20 mouse cellular contexts compared by ENCODE assay signal in the genomic region with DNA sequence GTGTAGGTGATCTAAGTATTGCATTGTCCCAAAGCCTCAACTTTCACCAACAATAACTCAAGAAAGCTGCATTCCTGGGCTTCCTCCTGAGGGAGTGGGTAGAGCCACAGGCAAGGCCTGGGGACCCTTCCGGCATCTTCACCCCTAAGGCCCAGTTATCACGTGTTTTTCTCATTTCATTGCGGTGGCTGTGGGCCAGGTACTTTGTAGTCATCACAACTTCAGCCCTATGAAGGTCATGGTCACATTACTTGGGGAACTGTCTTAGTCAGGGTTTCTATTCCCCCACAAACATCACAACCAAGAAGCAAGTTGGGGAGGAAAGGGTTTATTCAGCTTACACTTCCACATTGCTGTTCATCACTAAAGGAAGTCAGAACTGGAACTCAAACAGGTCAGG. TPM values are rescaled to one million over a fixed set of nuclear protein-coding genes. Genes with fewer than 3 reads are reported as not detected.
"Had no signal": no experiment of that assay in that cellular context is flagged by ENCODE, and none has a peak within 500 bp of the region (broad histone marks: within the 10 kb centered on the region; RNA-seq: fewer than 3 reads in every experiment).

No protein-coding gene starts in this region.

- H3K27me3 ChIP-seq: midbrain, embryonic 13.5 days; midbrain, embryonic 15.5 days; neural tube, embryonic 12.5 days; stomach, embryonic 15.5 days had no signal

- DNase-seq: lung, adult 18-20 months; lung, embryonic 14.5 days; lung, postnatal 10 days; right cerebral cortex, postnatal 14 days; thymus, adult 2 months; thymus, postnatal 25 days; thymus, postnatal 4 days had no signal

- ATAC-seq: midbrain, embryonic 13.5 days; midbrain, embryonic 15.5 days had no signal

- H3K4me2 ChIP-seq: lung, embryonic 14.5 days; midbrain, embryonic 11.5 days; midbrain, embryonic 13.5 days; midbrain, embryonic 15.5 days; neural tube, embryonic 12.5 days; stomach, embryonic 15.5 days had no signal

- H3K9me3 ChIP-seq: midbrain, embryonic 13.5 days; midbrain, embryonic 15.5 days; neural tube, embryonic 12.5 days; stomach, embryonic 15.5 days had no signal

- H3K27ac ChIP-seq: macrophage; midbrain, embryonic 13.5 days; midbrain, embryonic 15.5 days; neural tube, embryonic 12.5 days; stomach, embryonic 15.5 days; stomach, postnatal 0 days had no signal

- H3K4me3 ChIP-seq: megakaryocyte, embryonic 14.5 days; midbrain, embryonic 13.5 days; midbrain, embryonic 15.5 days; neural tube, embryonic 12.5 days; stomach, embryonic 15.5 days had no signal

- H3K36me3 ChIP-seq: midbrain, embryonic 13.5 days; midbrain, embryonic 15.5 days; neural tube, embryonic 12.5 days; stomach, embryonic 15.5 days had no signal

- H3K4me1 ChIP-seq: midbrain, embryonic 13.5 days; midbrain, embryonic 15.5 days; neural tube, embryonic 12.5 days; stomach, embryonic 15.5 days had no signal

- H3K9ac ChIP-seq: lung, embryonic 14.5 days; midbrain, embryonic 13.5 days; midbrain, embryonic 15.5 days; neural tube, embryonic 12.5 days; stomach, embryonic 15.5 days had no signal

RNA-seq across cellular contexts. Expression of a gene that starts 3.1 kb away (rescaled TPM):
- polyA plus RNA-seq: neural tube, embryonic 14.5 days had no signal

RNA-seq across cellular contexts. Expression of a gene that starts 41.1 kb away (rescaled TPM):
- total RNA-seq: megakaryocyte progenitor cell, adult 5-6 weeks had no signal

RNA-seq across cellular contexts. Expression of a gene that starts 42.5 kb away (rescaled TPM):
- total RNA-seq: megakaryocyte progenitor cell, adult 5-6 weeks; monocyte, adult 5-6 weeks had no signal
- polyA plus RNA-seq: lung, embryonic 14.5 days; lung, embryonic 16.5 days; macrophage; neural tube, embryonic 12.5 days; stomach, embryonic 15.5 days; stomach, postnatal 0 days; testis, adult 2 months had no signal
